Mouse (Mus musculus) intestine, embryonic 15.5 days (tissue): ENCODE data around the gene Angptl1. TPM values are rescaled to one million over a fixed set of nuclear protein-coding genes. Genes with fewer than 3 reads are reported as not detected.

ENCODE experiments used
- ATAC-seq: fragments of 200-750 bp; cut with Nextera tagmentation; 2 replicates; pipeline ENCODE4 v1.8.0; 2017; ENCODE audit warnings: moderate TSS enrichment, moderate library complexity
- H3K27ac ChIP-seq: fragments of 300-500 bp; sonication (generic); 2 replicates; pipeline ENCODE4 v1.5.1; 2015; ENCODE audit warnings: mild to moderate bottlenecking, inconsistent platforms
- H3K27me3 ChIP-seq: fragments of 300-500 bp; sonication (generic); replicated peaks from 2 replicates; pipeline ENCODE4 v1.6.1; 2015; ENCODE audit warnings: inconsistent platforms
- H3K36me3 ChIP-seq: fragments of 300-500 bp; sonication (generic); 2 replicates; pipeline ENCODE4 v1.6.1; 2015; ENCODE audit warnings: inconsistent platforms
- H3K4me1 ChIP-seq: fragments of 300-500 bp; sonication (generic); replicated peaks from 2 replicates; pipeline ENCODE4 v1.6.1; 2015; ENCODE audit warnings: inconsistent platforms
- H3K4me2 ChIP-seq: fragments of 300-500 bp; sonication (generic); replicated peaks from 2 replicates; pipeline ENCODE4 v1.6.1; 2015; ENCODE audit warnings: mild to moderate bottlenecking, inconsistent platforms
- H3K4me3 ChIP-seq: fragments of 300-500 bp; sonication (generic); replicated peaks from 2 replicates; pipeline ENCODE4 v1.5.1; 2015; ENCODE audit warnings: inconsistent platforms
- H3K9ac ChIP-seq: fragments of 300-500 bp; sonication (generic); 2 replicates; pipeline ENCODE4 v1.6.1; 2015; ENCODE audit warnings: inconsistent platforms
- H3K9me3 ChIP-seq: fragments of 300-500 bp; sonication (generic); 2 replicates; pipeline ENCODE4 v1.6.1; 2016; ENCODE audit warnings: inconsistent platforms
- WGBS: fragments of 180-500 bp; shearing (Covaris S2); methylation state at CpG from one replicate; pipeline ENCODE4 v1.1.7; 2015; 5-methylcytosine and 5-hydroxymethylcytosine counted together
- polyA plus RNA-seq: library from polyadenylated mRNA; unstranded; fragments of >200 nt; fragmentation: Nextera tagmentation; extraction: Ambion mirVana; gene quantifications from 2 replicates; pipeline ENCODE4 v1.2.1, GENCODE M21; 2015

The Angptl1 gene
- 29.4 and 29.6 TPM in 2 replicates for polyA plus RNA-seq

DNA sequence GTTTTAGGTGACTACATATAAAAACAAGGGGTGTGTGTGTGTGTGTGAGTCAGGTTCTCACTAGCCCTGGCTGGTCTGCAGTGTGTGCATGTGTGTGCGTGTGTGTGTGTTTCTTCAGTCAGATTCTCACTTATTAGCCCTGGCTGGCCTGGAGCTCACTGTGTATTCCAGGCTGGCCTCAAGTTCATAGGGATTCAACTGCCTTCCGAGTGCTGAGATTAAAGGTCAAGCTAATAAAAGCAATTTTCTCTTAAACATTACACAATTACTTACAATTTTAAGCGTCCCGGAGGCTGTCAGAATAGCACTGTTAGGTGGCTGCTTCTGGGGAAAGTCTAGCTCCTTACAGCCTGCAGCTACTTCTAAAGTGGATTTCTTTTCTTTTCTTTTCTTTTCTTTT lies at the start of gene Angptl1:
Gene Angptl1 (plus strand): TSS at position 386 of the 400 bp plus-strand sequence.
- Histone ChIP-seq H3K27me3 (no peaks in the 10 kb centered on the region), H3K27ac (peak within 1 kb of the TSS; percentile 82), H3K9me3 (no peaks in the 10 kb centered on the region), H3K9ac (peak within 1 kb of the TSS; percentile 47), H3K4me3 (peak within 1 kb of the TSS; percentile 34), H3K36me3 (no peaks in the 10 kb centered on the region), H3K4me2 (peak within 1 kb of the TSS; percentile 57), H3K4me1 (peaks cover 6% of the 10 kb centered on the region; the same call in 1 of the 2 replicates)
- WGBS, result 22% methylated on average over 4 of the region's 4 CpGs
- peak; percentile 84 for ATAC-seq

DNA sequence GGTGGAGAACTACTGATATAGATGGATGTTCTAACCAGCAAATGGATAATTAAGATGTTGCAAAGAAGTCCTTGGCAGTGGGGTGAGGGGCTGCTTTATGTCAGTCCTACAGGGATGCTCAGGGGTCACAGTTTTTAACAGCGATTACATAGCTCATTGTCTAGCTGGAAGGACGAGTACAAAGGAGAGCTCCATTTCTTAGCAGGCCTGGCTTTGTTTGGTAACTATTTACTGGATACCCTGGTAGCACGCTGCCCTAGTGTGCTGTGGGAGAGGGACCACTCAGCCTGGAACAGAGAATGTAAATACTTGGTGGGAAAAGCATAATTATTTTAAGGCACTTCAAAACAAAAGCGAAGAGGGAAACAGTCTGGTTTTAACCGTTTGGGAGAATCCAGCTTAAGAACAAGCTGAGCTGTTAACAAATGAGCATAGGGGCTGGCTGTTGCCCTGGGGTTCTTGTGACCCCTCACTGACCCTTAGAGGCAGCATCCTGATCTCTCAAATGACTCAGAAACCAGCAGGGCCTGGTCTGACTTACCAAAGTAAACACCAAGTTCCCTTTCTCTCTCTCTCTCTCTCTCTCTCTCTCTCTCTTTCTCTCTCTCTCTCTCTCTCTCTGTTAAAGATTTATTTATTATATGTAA lies 48.4 kb upstream of the Angptl1 start:
- no peak overlapping the region for H3K4me2 ChIP-seq
- no peaks in the 10 kb centered on the region for H3K9me3 ChIP-seq
- peak; percentile 51; the same call in 1 of the 2 replicates for ATAC-seq
- 0 out of 2 replicates have a peak, but pooled peaks cover 3% of the 10 kb centered on the region for H3K4me1 ChIP-seq
- no peaks in the 10 kb centered on the region for H3K36me3 ChIP-seq
- H3K4me3 ChIP-seq, result no peak overlapping the region
- 24% methylated on average over 5 of the region's 5 CpGs for WGBS
- H3K27me3 ChIP-seq, result no peaks in the 10 kb centered on the region
- no peak overlapping the region for H3K9ac ChIP-seq
- H3K27ac ChIP-seq, result no peak overlapping the region

- Histone ChIP-seq H3K4me2 (no peak overlapping the region), H3K4me3 (no peak overlapping the region), H3K4me1 (no peaks in the 10 kb centered on the region), H3K36me3 (no peaks in the 10 kb centered on the region), H3K9ac (no peak overlapping the region), H3K9me3 (no peaks in the 10 kb centered on the region), H3K27me3 (no peaks in the 10 kb centered on the region), H3K27ac (no peak overlapping the region)
- ATAC-seq, result no peak
- 70% methylated on average over 9 of the region's 9 CpGs for WGBS
Observed at GRCm38 (mm10) chr1:156796251-156796650, 42.1 kb upstream of the Angptl1 start.

DNA sequence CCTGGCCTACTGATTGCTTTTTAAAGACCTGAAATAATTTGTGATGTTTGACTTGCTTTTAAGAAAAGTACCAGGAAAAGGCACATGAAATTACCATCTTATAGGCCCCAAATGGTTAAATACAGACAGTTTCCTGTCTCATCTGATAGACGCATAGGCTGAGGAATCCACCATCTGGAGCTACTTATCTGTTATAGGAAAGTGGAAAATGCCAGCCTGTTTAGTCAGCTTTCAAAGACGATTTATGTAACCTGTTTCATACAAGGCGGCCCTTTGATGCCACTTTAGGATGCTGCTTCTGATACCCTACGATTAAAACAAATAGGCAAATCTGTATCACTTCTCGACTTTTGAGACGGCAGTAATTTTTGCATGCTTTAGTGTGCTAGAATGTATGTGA lies 37.1 kb upstream of the Angptl1 start:
- H3K4me1 ChIP-seq, result 0 out of 2 replicates have a peak, but pooled peaks cover 2% of the 10 kb centered on the region
- H3K9ac ChIP-seq, result no peak overlapping the region
- H3K27me3 ChIP-seq, result no peaks in the 10 kb centered on the region
- ATAC-seq, result no peak
- H3K4me2 ChIP-seq, result no peak overlapping the region
- WGBS, result 78% methylated on average over 6 of the region's 6 CpGs
- no peaks in the 10 kb centered on the region for H3K36me3 ChIP-seq
- H3K4me3 ChIP-seq, result no peak overlapping the region
- H3K27ac ChIP-seq, result no peak overlapping the region
- H3K9me3 ChIP-seq, result no peaks in the 10 kb centered on the region

GRCm38 (mm10) chr1:156808332-156808731 lies 30.0 kb upstream of the Angptl1 start:
- H3K4me2 ChIP-seq, result no peak overlapping the region
- no peaks in the 10 kb centered on the region for H3K9me3 ChIP-seq
- H3K4me1 ChIP-seq, result 0 out of 2 replicates have a peak, but pooled peaks cover 5% of the 10 kb centered on the region
- H3K36me3 ChIP-seq, result no peaks in the 10 kb centered on the region
- H3K9ac ChIP-seq, result no peak overlapping the region
- peak; percentile 88 for ATAC-seq
- no peak overlapping the region for H3K27ac ChIP-seq
- no peaks in the 10 kb centered on the region for H3K27me3 ChIP-seq
- no peak overlapping the region for H3K4me3 ChIP-seq
- WGBS, result 59% methylated on average over 10 of the region's 10 CpGs

DNA sequence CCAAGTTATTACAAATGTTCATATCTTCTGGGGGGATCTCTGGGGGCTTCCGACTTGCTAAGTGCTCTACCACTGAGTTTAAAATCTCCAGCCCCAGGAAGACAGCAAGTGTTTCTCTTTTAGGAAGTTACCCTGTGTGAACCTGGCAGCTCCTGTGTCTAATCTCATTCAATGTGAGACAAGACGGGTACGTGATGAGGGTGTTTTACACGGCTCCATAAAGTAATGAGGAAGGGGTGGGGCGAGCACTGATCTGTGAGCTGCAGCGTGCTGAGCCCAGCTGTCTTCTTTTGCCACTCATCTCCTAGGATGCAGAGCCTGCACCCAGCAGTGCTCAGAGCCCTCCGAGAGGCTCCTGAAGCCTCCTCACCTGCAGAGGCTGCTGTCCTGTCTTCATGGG lies 26.4 kb upstream of the Angptl1 start:
- no peak overlapping the region for H3K4me3 ChIP-seq
- H3K4me2 ChIP-seq, result no peak overlapping the region
- H3K9me3 ChIP-seq, result no peaks in the 10 kb centered on the region
- H3K36me3 ChIP-seq, result no peaks in the 10 kb centered on the region
- H3K27me3 ChIP-seq, result no peaks in the 10 kb centered on the region
- 0 out of 2 replicates have a peak, but pooled peaks cover 2% of the 10 kb centered on the region for H3K4me1 ChIP-seq
- no peak overlapping the region for H3K9ac ChIP-seq
- ATAC-seq, result peak; percentile 55
- WGBS, result 74% methylated on average over 7 of the region's 7 CpGs
- H3K27ac ChIP-seq, result no peak overlapping the region

- Histone ChIP-seq H3K9me3 (no peaks in the 10 kb centered on the region), H3K36me3 (no peaks in the 10 kb centered on the region), H3K27ac (no peak overlapping the region), H3K9ac (no peak overlapping the region), H3K4me1 (0 out of 2 replicates have a peak, but pooled peaks cover 2% of the 10 kb centered on the region), H3K27me3 (no peaks in the 10 kb centered on the region), H3K4me2 (no peak overlapping the region), H3K4me3 (no peak overlapping the region)
- 58% methylated on average over 8 of the region's 8 CpGs for WGBS
- ATAC-seq, result no peak
Observed at GRCm38 (mm10) chr1:156812716-156813115, 25.6 kb upstream of the Angptl1 start.

GRCm38 (mm10) chr1:156813485-156813884 lies 24.9 kb upstream of the Angptl1 start:
- ATAC-seq, result no peak
- H3K9ac ChIP-seq, result no peak overlapping the region
- H3K27me3 ChIP-seq, result no peaks in the 10 kb centered on the region
- H3K27ac ChIP-seq, result no peak overlapping the region
- no peak overlapping the region for H3K4me2 ChIP-seq
- H3K36me3 ChIP-seq, result no peaks in the 10 kb centered on the region
- WGBS, result 61% methylated on average over 6 of the region's 6 CpGs
- H3K4me3 ChIP-seq, result no peak overlapping the region
- 0 out of 2 replicates have a peak, but pooled peaks cover under 1% of the 10 kb centered on the region for H3K4me1 ChIP-seq
- H3K9me3 ChIP-seq, result no peaks in the 10 kb centered on the region

DNA sequence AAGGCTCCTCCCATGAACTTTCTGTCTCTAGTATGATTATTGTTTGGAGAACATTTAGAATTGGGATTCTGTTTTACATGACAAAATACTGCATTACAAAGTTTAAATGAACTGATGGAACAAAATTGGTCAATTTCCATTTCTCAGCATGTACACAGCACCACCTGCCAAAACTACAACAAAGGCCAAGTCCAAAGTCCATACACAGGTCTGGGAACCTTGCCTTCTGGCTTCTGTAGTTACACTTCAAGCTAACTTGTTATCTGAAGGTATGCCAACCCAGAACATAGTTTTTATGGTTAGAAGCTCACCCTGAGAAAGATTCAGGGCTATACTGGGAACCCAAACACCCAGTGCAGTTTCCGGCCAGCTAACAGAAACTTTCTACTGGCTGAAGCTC lies 19.1 kb upstream of the Angptl1 start:
- H3K9me3 ChIP-seq, result no peaks in the 10 kb centered on the region
- no peak overlapping the region for H3K4me3 ChIP-seq
- no peak overlapping the region for H3K9ac ChIP-seq
- no peaks in the 10 kb centered on the region for H3K36me3 ChIP-seq
- no peaks in the 10 kb centered on the region for H3K4me1 ChIP-seq
- WGBS, result 87% methylated on average over 1 of the region's 1 CpGs
- H3K4me2 ChIP-seq, result no peak overlapping the region
- no peak overlapping the region for H3K27ac ChIP-seq
- no peaks in the 10 kb centered on the region for H3K27me3 ChIP-seq
- ATAC-seq, result peak; percentile 80

DNA sequence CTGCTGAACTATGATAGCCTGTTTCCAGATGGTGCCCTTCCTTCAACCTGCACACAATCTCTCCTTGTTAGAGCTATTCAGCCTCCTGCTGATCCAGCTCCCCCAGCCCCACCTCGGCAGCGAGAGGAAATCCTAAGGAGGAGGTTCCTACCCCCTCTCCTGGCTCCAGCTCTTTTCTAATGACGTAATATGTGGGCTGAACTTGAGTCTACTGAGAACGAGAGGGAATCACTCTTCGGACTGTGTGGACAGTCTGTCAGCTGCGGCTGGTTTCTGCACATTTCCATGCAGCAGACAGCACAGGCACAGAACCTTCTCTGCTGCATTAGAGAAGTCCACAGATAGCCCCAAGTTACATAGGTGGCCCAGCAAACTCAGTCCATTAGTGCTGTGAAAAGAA lies 333 bp downstream of the Angptl1 start:
- H3K9ac ChIP-seq, result peak overlapping the region; percentile 47
- peaks cover 6% of the 10 kb centered on the region; the same call in 1 of the 2 replicates for H3K4me1 ChIP-seq
- H3K36me3 ChIP-seq, result no peaks in the 10 kb centered on the region
- peak overlapping the region; percentile 82 for H3K27ac ChIP-seq
- peak overlapping the region; percentile 34 for H3K4me3 ChIP-seq
- WGBS, result 2% methylated on average over 6 of the region's 6 CpGs
- peak; percentile 96 for ATAC-seq
- H3K4me2 ChIP-seq, result peak overlapping the region; percentile 57
- no peaks in the 10 kb centered on the region for H3K27me3 ChIP-seq
- H3K9me3 ChIP-seq, result no peaks in the 10 kb centered on the region

- peak overlapping the region; percentile 48 for H3K27ac ChIP-seq
- no peaks in the 10 kb centered on the region for H3K27me3 ChIP-seq
- H3K4me1 ChIP-seq, result peaks cover 6% of the 10 kb centered on the region; the same call in 1 of the 2 replicates
- 59% methylated on average over 11 of the region's 11 CpGs for WGBS
- H3K4me2 ChIP-seq, result peak overlapping the region; percentile 49
- H3K4me3 ChIP-seq, result peak overlapping the region; percentile 16; the same call in 1 of the 2 replicates
- H3K9me3 ChIP-seq, result no peaks in the 10 kb centered on the region
- H3K36me3 ChIP-seq, result no peaks in the 10 kb centered on the region
- no peak for ATAC-seq
- H3K9ac ChIP-seq, result 0 out of 2 replicates have a peak overlapping the region, but pooled peaks have one; percentile 1
Observed at GRCm38 (mm10) chr1:156841625-156842339, 3.4 kb downstream of the Angptl1 start.

GRCm38 (mm10) chr1:156847098-156847497 lies 8.7 kb downstream of the Angptl1 start:
- no peak overlapping the region for H3K9ac ChIP-seq
- no peak overlapping the region for H3K4me3 ChIP-seq
- H3K4me1 ChIP-seq, result 0 out of 2 replicates have a peak, but pooled peaks cover 3% of the 10 kb centered on the region
- no peak for ATAC-seq
- no peaks in the 10 kb centered on the region for H3K36me3 ChIP-seq
- H3K27me3 ChIP-seq, result no peaks in the 10 kb centered on the region
- 51% methylated on average over 4 of the region's 4 CpGs for WGBS
- no peak overlapping the region for H3K27ac ChIP-seq
- H3K9me3 ChIP-seq, result no peaks in the 10 kb centered on the region
- no peak overlapping the region for H3K4me2 ChIP-seq
